Mouse (Mus musculus): ENCODE data around the gene Pabpc4. TPM values are rescaled to one million over a fixed set of nuclear protein-coding genes. Genes with fewer than 3 reads are reported as not detected.

Gene Pabpc4
- total RNA-seq (2023; ENCODE audit: inconsistent age): 110 to 129 TPM (median 123 TPM) in 4 replicates

DNA sequence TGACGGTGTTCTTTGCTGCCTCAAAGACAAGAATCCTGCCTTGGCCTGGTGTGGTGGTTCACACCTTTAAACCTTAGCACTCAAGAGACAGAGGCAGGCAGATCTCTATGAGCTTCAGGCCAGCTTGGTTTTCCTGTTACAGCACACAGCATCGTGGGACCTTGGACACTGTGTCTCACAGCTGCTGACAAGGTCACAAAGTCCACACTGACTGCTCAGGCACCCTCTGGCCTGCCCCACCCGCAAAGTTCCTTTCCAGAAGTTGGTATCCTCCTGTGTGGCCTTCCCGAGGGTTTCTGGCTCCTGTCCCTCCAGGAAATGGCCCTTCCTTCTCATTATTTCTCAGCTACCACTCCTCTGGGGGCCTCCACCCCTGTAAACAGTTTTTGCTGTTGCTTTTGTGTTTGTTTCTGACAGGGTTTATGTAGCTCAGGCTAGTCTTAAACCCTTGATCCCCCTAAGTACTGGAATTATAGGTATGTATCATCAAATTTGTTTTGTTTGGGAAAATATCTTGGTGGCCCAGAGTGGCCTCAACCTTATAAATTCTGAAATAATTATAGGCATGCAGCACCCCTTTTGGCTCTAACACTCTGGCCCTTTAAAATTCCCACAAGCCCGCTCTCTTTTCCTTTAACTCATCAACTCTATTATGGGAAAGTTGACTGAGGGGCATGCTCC is at the start of gene Pabpc4:
TSS of gene Pabpc4 (plus strand) at position 631 of the 681 bp plus-strand sequence.

GRCm38 (mm10) chr4:123233492-123234084 is 28.6 kb upstream of the Pabpc4 start, which contains the start of gene Heyl:
TSS of gene Heyl (plus strand) at chr4:123233556.

GRCm38 (mm10) chr4:123323534-123323933 is 61.4 kb downstream of the Pabpc4 start, which contains the start of gene Oxct2a:
TSS of gene Oxct2a (minus strand) at chr4:123323634.

GRCm38 (mm10) chr4:123342642-123343470 is 80.7 kb downstream of the Pabpc4 start, which contains the start of gene Bmp8a:
TSS of gene Bmp8a (minus strand) at chr4:123343252.

Other genes with a start within 250 kb of the Pabpc4 start
- 22.3 to 31.3 TPM (median 23.5 TPM) in 4 replicates for gene Trit1, start 245.8 kb upstream of the Pabpc4 start, total RNA-seq (2023; ENCODE audit: inconsistent age)
- not detected in 4 replicates for gene Bmp8b, start 157.2 kb upstream of the Pabpc4 start, total RNA-seq (2023; ENCODE audit: inconsistent age)
- gene Oxct2b, start 146.1 kb upstream of the Pabpc4 start, total RNA-seq (2023; ENCODE audit: inconsistent age): not detected in 4 replicates
- 50.1 to 60.8 TPM (median 52.8 TPM) in 4 replicates for gene Ppie, start 122.4 kb upstream of the Pabpc4 start, total RNA-seq (2023; ENCODE audit: inconsistent age)
- 0.10 to 0.55 TPM (median 0.35 TPM) in 4 replicates for gene Hpcal4, start 79.1 kb upstream of the Pabpc4 start, total RNA-seq (2023; ENCODE audit: inconsistent age)
- not detected in 4 replicates for gene Nt5c1a, start 60.8 kb upstream of the Pabpc4 start, total RNA-seq (2023; ENCODE audit: inconsistent age)
- gene Heyl, start 28.8 kb upstream of the Pabpc4 start, total RNA-seq (2023; ENCODE audit: inconsistent age): 0.38 to 1.5 TPM (median 0.86 TPM) in 4 replicates
- gene Oxct2a, start 61.3 kb downstream of the Pabpc4 start, total RNA-seq (2023; ENCODE audit: inconsistent age): 0.57 TPM in 1 of 4 replicates, not detected in the others
- 0.36 to 0.64 TPM (median 0.51 TPM) in 4 replicates for gene Bmp8a, start 80.9 kb downstream of the Pabpc4 start, total RNA-seq (2023; ENCODE audit: inconsistent age)

Measured in B cell, adult (primary cell).